Mouse (Mus musculus) spleen, adult 18-20 months (tissue): Measurements from ENCODE around the gene Fosb.

Experiments used
- DNase-seq, 2 experiments: peaks; one replicate each; pipeline ENCODE4 v3.0.0; 2022; ENCODE audit warnings: mixed read lengths in 2 of 2

Fosb gene

GRCm38 (mm10) chr7:19279052-19279451 is 30.8 kb downstream of the Fosb start:
- DNase-seq: no peak

DNA sequence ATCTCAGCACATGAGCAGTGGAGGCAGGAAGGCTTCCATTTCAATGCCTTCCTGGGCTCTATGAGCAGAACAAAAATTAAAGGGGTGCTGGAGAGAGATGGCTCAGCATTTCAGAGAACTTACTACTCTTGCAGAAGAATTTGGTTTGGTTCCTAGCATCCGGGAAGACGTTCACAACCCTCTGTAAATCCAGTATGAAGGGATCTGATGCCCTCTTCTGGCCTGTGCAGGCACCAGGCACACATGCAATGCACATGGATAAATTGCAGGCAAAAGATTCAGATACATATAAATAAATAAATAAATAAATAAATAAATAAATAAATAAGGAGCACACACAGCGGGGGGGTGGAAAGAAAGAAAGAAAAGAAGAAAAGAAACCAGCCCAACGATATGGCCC is 33.6 kb downstream of the Fosb start:
- DNase-seq: no peak

DNA sequence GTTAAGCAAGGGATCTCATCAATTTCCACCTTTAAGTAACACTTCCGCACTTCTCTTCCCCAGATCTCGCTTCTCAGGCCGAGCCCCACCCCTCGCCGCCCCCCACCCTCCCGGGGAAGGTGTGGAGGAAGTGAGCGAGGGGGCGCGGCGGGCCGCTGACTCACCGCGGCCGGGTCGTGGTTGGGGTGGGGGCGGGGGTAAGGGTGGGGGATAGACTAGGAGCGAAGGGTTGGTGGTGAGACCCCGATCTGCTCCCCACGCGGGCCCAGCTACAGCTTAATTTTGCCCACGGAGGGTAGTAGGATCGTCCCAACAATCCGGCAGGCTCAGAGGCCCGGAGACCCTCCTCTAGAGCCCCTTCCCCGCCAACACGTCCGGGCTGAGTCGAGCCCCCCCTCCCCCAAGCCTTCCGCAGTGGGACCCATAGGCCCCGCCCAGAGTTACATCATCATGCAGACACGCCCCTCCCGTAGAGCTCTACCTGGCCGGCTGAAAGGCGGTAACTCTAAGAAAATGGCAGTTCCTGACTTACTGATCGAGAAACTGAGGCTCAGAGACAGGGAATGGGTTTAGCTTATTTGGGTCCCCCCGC is 37.6 kb downstream of the Fosb start:
- DNase-seq: peak; percentile 81 to 88

GRCm38 (mm10) chr7:19271238-19272172 is 38.3 kb downstream of the Fosb start, which contains the start of gene Vasp:
Vasp (minus strand) TSS chr7:19271817.
- DNase-seq: peak; percentile 77 to 81

GRCm38 (mm10) chr7:19270509-19271237 is 39.2 kb downstream of the Fosb start:
- DNase-seq: peak; percentile 45 to 49

DNA sequence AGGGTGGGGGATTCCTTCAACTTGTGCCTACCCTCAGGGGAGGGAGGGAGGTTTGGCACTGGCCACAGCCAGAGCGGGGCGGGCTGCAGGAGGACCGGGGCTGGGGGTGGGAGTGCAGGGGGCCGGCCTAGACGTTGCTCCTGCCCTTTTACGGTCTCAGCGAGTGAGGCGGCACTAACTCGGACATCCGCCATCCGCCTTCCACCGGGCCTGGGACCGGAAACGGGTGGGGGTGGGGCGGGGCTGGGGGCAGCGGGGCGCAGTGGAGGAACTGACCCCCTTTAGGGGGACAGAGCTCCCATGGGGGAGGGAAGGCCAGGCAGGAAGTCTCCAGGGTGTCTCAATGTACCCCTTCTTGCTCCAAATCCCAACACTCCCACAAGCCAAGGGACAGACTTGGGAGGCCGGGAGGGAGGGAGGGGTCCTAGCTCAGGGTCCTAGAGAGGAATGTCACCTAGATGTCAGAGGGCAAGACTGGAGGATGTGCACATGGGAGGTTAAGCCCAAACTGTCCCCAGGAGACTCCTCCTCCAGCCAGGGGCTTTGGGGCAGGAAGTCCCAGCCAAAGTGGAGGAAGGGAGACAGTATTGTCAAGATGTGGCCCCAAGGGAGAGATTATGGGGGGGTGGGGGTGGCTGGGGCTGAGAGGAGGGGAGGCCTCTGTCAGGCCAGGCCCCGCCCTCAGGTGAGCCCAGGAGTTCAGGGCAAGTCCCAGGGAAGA is 40.0 kb downstream of the Fosb start:
- DNase-seq: peak; percentile 62 to 63

DNA sequence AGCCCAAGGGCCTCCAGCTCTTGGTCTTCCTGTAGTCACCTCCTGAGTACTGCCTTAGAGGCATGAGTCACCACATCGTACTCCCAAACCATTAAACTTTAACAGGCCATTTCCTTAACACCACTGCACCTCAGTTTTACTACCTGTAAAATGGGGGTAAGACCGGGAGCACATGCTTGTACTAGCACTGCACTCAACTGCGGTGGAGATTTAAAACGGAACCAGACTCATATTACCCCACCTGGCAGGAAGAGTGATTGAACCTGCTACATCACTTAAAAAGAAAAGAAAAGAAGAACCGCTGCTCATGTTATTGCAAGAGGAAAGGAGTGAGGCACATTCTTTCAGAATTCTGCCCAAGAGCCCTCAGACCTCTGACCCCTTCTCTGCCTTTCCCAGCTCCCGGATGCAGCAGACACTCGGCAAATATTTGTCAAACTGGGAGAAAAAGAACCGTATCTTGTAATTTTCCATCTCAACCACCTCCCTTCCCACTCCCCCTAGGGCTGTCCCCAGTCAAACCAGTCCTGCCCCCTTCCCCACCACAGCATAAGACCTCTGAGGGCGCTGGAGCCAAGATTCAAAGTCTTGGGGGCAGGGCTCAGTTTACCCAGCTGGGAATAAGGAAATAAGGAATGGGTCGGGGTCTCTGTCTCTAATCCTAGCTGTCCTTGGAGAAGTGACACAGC is 40.7 kb downstream of the Fosb start:
- no peak for DNase-seq

GRCm38 (mm10) chr7:19267051-19267450 is 42.8 kb downstream of the Fosb start:
- no peak for DNase-seq

GRCm38 (mm10) chr7:19265928-19266822 is 43.7 kb downstream of the Fosb start:
- peak; percentile 72 to 79 for DNase-seq

- DNase-seq: no peak
Measured at GRCm38 (mm10) chr7:19265147-19265546, 44.7 kb downstream of the Fosb start.

- no peak for DNase-seq
Measured at GRCm38 (mm10) chr7:19258336-19258735, 51.5 kb downstream of the Fosb start.

DNA sequence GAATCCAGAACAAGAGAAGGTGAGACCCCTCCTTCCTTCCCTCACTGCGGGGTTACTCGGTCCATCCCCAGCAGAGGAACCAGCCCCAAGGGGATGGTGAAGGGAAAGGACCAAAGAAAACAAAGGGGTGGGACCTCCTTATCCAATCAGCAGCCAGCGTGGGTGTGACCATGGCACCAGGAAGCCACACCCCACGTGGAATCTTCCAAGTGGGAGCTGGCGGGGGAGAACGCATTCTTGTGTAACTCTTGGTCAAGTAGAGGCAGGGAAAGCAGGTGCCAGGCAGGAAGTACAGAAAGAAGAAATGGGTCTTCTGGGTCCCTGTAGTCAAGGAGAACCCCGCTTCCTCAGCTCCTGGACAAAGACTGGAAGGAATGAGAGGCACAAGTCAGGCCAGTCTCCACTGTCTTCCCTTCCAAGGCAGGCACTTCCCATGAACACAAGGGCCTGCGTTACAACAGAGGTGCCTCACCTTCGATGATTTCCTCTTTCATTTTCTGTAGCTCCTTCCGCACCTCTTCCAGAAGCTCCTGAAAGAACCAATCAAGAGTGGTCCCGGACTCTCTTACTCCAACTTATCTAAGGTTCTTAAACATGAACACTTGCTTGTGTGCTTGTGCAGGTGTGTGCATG is 52.3 kb downstream of the Fosb start:
- DNase-seq: no peak

DNA sequence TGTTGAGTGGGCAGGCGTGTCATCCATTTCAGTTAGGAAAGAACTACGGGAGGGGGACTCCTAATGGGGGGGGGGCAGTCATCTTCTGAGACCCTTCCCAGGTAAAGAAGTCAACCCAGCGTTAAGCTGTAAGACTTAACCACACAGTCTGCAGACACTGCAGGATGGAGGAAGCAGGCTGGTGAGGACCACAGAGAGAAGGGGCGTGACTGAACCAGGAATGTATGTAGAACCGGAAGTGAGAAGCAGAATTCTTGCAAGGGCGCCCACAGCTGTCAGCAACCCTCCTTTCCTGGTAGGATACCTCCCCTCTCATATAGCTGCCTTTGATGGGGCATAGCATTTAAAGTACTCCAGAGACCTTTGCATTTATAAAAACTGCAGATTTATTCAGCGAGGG is 53.3 kb downstream of the Fosb start:
- DNase-seq: no peak

GRCm38 (mm10) chr7:19255395-19255794 is 54.5 kb downstream of the Fosb start:
- no peak for DNase-seq

- DNase-seq: no peak
Measured at GRCm38 (mm10) chr7:19253437-19253836, 56.4 kb downstream of the Fosb start.
